Mouse (Mus musculus) limb, embryonic 13.5 days (tissue): ENCODE measurements around the gene Rhoa. TPM values are rescaled to one million over a fixed set of nuclear protein-coding genes. Genes with fewer than 3 reads are reported as not detected.

Experiments
- ATAC-seq: fragments of 200-750 bp; cut with Nextera tagmentation; 2 replicates; pipeline ENCODE4 v1.8.0; 2017; ENCODE audit warnings: low read depth, moderate number of reproducible peaks, moderate TSS enrichment; ENCODE audit not compliant: low FRiP score
- H3K27ac ChIP-seq: fragments of 300-500 bp; sonication (generic); 2 replicates; pipeline ENCODE4 v1.5.1; 2015; ENCODE audit warnings: inconsistent platforms, mild to moderate bottlenecking, moderate library complexity
- H3K27me3 ChIP-seq: fragments of 300-500 bp; sonication (generic); 2 replicates; pipeline ENCODE4 v1.6.1; 2015; ENCODE audit warnings: mild to moderate bottlenecking, inconsistent platforms
- H3K36me3 ChIP-seq: fragments of 300-500 bp; sonication (generic); 2 replicates; pipeline ENCODE4 v1.6.1; 2015; ENCODE audit warnings: inconsistent platforms, mild to moderate bottlenecking, moderate library complexity
- H3K4me1 ChIP-seq: fragments of 300-500 bp; sonication (generic); 2 replicates; pipeline ENCODE4 v1.6.1; 2015; ENCODE audit warnings: inconsistent platforms
- H3K4me2 ChIP-seq: fragments of 300-500 bp; sonication (generic); replicated peaks from 2 replicates; pipeline ENCODE4 v1.6.1; 2015; ENCODE audit warnings: inconsistent platforms, mild to moderate bottlenecking, moderate library complexity
- H3K4me3 ChIP-seq: fragments of 300-500 bp; sonication (generic); 2 replicates; pipeline ENCODE4 v1.5.1; 2015; ENCODE audit warnings: moderate library complexity, mild to moderate bottlenecking, inconsistent platforms
- H3K9ac ChIP-seq: fragments of 300-500 bp; sonication (generic); 2 replicates; pipeline ENCODE4 v1.6.1; 2015; ENCODE audit warnings: mild to moderate bottlenecking, inconsistent platforms
- H3K9me3 ChIP-seq: fragments of 300-500 bp; sonication (generic); 2 replicates; pipeline ENCODE4 v1.6.1; 2016; ENCODE audit warnings: inconsistent platforms
- WGBS: fragments of 180-500 bp; shearing (Covaris S2); methylation state at CpG from one replicate; pipeline ENCODE4 v1.1.7; 2015; 5-methylcytosine and 5-hydroxymethylcytosine counted together
- polyA plus RNA-seq: library from polyadenylated mRNA; unstranded; fragments of >200 nt; fragmentation: Nextera tagmentation; extraction: Ambion mirVana; gene quantifications from 2 replicates; pipeline ENCODE4 v1.2.1, GENCODE M21; 2015

Rhoa gene
- polyA plus RNA-seq, 1 experiment from 2014 or later: 428 TPM

GRCm38 (mm10) chr9:108347024-108347423 is 41.1 kb downstream of the Rhoa start:
- H3K27ac ChIP-seq: peak overlapping the region; percentile 97
- no peak for ATAC-seq
- no peaks in the 10 kb centered on the region for H3K27me3 ChIP-seq
- H3K36me3 ChIP-seq: peaks cover 21% of the 10 kb centered on the region
- peaks cover 11% of the 10 kb centered on the region for H3K4me1 ChIP-seq
- H3K9me3 ChIP-seq: no peaks in the 10 kb centered on the region
- peak overlapping the region; percentile 83 for H3K9ac ChIP-seq
- H3K4me3 ChIP-seq: peak overlapping the region; percentile 71
- H3K4me2 ChIP-seq: peak overlapping the region; percentile 84
- WGBS: 5% methylated on average over 11 of the region's 11 CpGs

GRCm38 (mm10) chr9:108347540-108348289 is 41.8 kb downstream of the Rhoa start, which contains the start of gene Usp4:
TSS of gene Usp4 (plus strand) at chr9:108347853.
- Histone ChIP-seq H3K9me3 (no peaks in the 10 kb centered on the region), H3K9ac (peak within 1 kb of the TSS; percentile 83), H3K4me3 (peak within 1 kb of the TSS; percentile 71), H3K4me1 (peaks cover 11% of the 10 kb centered on the region), H3K27me3 (no peaks in the 10 kb centered on the region), H3K27ac (peak within 1 kb of the TSS; percentile 97), H3K4me2 (peak within 1 kb of the TSS; percentile 84), H3K36me3 (peaks cover 28% of the 10 kb centered on the region)
- WGBS: under 1% methylated on average over 61 of the region's 75 CpGs
- peak; percentile 96 for ATAC-seq

GRCm38 (mm10) chr9:108348290-108348680 is 42.4 kb downstream of the Rhoa start:
- Histone ChIP-seq H3K27ac (peak overlapping the region; percentile 97; the same call in 1 of the 2 replicates), H3K36me3 (peaks cover 34% of the 10 kb centered on the region), H3K9me3 (no peaks in the 10 kb centered on the region), H3K27me3 (no peaks in the 10 kb centered on the region), H3K9ac (peak overlapping the region; percentile 83), H3K4me2 (peak overlapping the region; percentile 84), H3K4me3 (peak overlapping the region; percentile 71), H3K4me1 (peaks cover 11% of the 10 kb centered on the region)
- 5% methylated on average over 14 of the region's 14 CpGs for WGBS
- no peak for ATAC-seq

- Histone ChIP-seq H3K36me3 (peaks cover 48% of the 10 kb centered on the region), H3K27me3 (no peaks in the 10 kb centered on the region), H3K9me3 (no peaks in the 10 kb centered on the region), H3K27ac (no peak overlapping the region), H3K4me2 (no peak overlapping the region), H3K4me3 (no peak overlapping the region), H3K4me1 (peaks cover 11% of the 10 kb centered on the region), H3K9ac (no peak overlapping the region)
- 87% methylated on average over 4 of the region's 4 CpGs for WGBS
- ATAC-seq: no peak
Measured at GRCm38 (mm10) chr9:108349727-108350126, 43.8 kb downstream of the Rhoa start.

- H3K36me3 ChIP-seq: peaks cover 95% of the 10 kb centered on the region
- H3K9ac ChIP-seq: no peak overlapping the region
- H3K4me1 ChIP-seq: no peaks in the 10 kb centered on the region
- no peaks in the 10 kb centered on the region for H3K9me3 ChIP-seq
- H3K27me3 ChIP-seq: no peaks in the 10 kb centered on the region
- no peak for ATAC-seq
- H3K4me2 ChIP-seq: no peak overlapping the region
- no peak overlapping the region for H3K4me3 ChIP-seq
- 93% methylated on average over 9 of the region's 9 CpGs for WGBS
- no peak overlapping the region for H3K27ac ChIP-seq
Measured at GRCm38 (mm10) chr9:108378234-108378633, 72.3 kb downstream of the Rhoa start.

GRCm38 (mm10) chr9:108378736-108379135 is 72.8 kb downstream of the Rhoa start:
- Histone ChIP-seq H3K36me3 (peaks cover 95% of the 10 kb centered on the region), H3K4me1 (no peaks in the 10 kb centered on the region), H3K9me3 (no peaks in the 10 kb centered on the region), H3K4me3 (no peak overlapping the region), H3K27me3 (no peaks in the 10 kb centered on the region), H3K27ac (no peak overlapping the region), H3K4me2 (no peak overlapping the region), H3K9ac (no peak overlapping the region)
- WGBS: 83% methylated on average over 5 of the region's 5 CpGs
- ATAC-seq: no peak

GRCm38 (mm10) chr9:108379294-108379693 is 73.4 kb downstream of the Rhoa start:
- Histone ChIP-seq H3K9ac (no peak overlapping the region), H3K4me3 (no peak overlapping the region), H3K27me3 (no peaks in the 10 kb centered on the region), H3K36me3 (peaks cover 95% of the 10 kb centered on the region), H3K4me2 (no peak overlapping the region), H3K27ac (no peak overlapping the region), H3K4me1 (no peaks in the 10 kb centered on the region), H3K9me3 (no peaks in the 10 kb centered on the region)
- ATAC-seq: no peak
- 88% methylated on average over 4 of the region's 4 CpGs for WGBS

- WGBS: 97% methylated on average over 9 of the region's 9 CpGs
Measured at GRCm38 (mm10) chr9:108381382-108381781, 75.5 kb downstream of the Rhoa start.

GRCm38 (mm10) chr9:108385006-108385405 is 79.1 kb downstream of the Rhoa start:
- WGBS: 63% methylated on average over 7 of the region's 7 CpGs
- no peak for ATAC-seq
- Histone ChIP-seq H3K9ac (no peak overlapping the region), H3K27ac (no peak overlapping the region), H3K9me3 (no peaks in the 10 kb centered on the region), H3K4me1 (no peaks in the 10 kb centered on the region), H3K4me3 (no peak overlapping the region), H3K27me3 (no peaks in the 10 kb centered on the region), H3K4me2 (no peak overlapping the region), H3K36me3 (peaks cover 94% of the 10 kb centered on the region)

More at GRCm38 (mm10) chr9:108381382-108381781, 75.5 kb downstream of the Rhoa start:
- H3K9ac ChIP-seq: no peak overlapping the region
- ATAC-seq: no peak
- H3K9me3 ChIP-seq: no peaks in the 10 kb centered on the region
- H3K4me1 ChIP-seq: no peaks in the 10 kb centered on the region
- no peak overlapping the region for H3K4me2 ChIP-seq
- H3K36me3 ChIP-seq: peaks cover 95% of the 10 kb centered on the region
- no peaks in the 10 kb centered on the region for H3K27me3 ChIP-seq
- no peak overlapping the region for H3K27ac ChIP-seq
- H3K4me3 ChIP-seq: no peak overlapping the region

- no peaks in the 10 kb centered on the region for H3K4me1 ChIP-seq
Measured at GRCm38 (mm10) chr9:108386816-108387215, 80.9 kb downstream of the Rhoa start.

More at GRCm38 (mm10) chr9:108386816-108387215, 80.9 kb downstream of the Rhoa start:
- H3K36me3 ChIP-seq: peaks cover 92% of the 10 kb centered on the region
- H3K9me3 ChIP-seq: no peaks in the 10 kb centered on the region
- H3K27ac ChIP-seq: no peak overlapping the region
- ATAC-seq: no peak
- H3K9ac ChIP-seq: no peak overlapping the region
- H3K4me2 ChIP-seq: no peak overlapping the region
- 91% methylated on average over 4 of the region's 4 CpGs for WGBS
- no peaks in the 10 kb centered on the region for H3K27me3 ChIP-seq
- no peak overlapping the region for H3K4me3 ChIP-seq
